In the genomic region with DNA sequence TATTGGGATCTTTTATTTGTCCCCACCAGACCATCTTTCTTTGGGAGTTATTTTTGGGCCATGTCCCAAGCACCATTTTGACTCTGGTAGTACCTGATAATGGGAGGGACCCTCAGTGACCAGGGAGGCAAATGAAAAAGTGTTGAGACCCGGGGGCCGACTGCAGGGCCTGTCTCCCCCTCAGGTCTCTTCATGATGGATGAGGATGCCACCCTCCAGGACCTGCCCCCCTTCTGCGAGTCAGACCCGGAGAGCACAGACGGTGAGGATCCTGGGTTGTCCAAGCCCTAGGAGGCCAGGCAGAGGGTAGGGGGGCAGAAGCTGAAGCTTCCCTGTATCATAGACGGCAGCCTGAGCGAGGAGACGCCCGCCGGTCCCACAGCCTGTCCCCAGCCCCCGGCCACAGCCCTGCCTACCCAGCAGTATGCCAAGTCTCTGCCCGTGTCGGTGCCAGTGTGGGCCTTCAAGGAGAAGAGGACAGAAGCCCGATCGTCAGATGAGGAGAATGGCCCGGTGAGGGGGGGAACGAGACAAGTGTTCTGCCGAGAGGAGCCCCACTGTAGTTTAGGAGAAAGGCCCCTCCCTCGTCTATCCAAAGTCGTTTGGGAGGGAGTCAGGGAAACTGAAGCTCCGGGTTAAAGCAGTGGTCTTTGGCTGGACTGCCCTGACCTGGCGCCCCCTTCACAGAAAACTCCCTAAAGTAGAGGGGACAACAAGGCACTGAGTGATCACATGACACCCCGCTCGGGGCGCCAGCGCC, we compare ENCODE assay signal across 8 mouse cellular contexts. TPM values are rescaled to one million over a fixed set of nuclear protein-coding genes. Genes with fewer than 3 reads are reported as not detected.
A peak's percentile ranks its signal among the peaks of the same experiment; 100 is the strongest.
DNase-seq lines count a peak whose midpoint lies in the region; ATAC-seq lines count a peak whose summit lies in the region.

No protein-coding gene starts in this region.

- H3K4me3 ChIP-seq in heart, embryonic 12.5 days: peak overlapping the region; percentile 52
- peak overlapping the region; percentile 50 for H3K4me3 ChIP-seq in forebrain, embryonic 16.5 days (replicated peaks; ENCODE audit: low read length)
- H3K4me3 ChIP-seq in liver, embryonic 16.5 days (ENCODE audit: low read depth, low read length): peak overlapping the region; percentile 85

- no peaks in the 10 kb centered on the region for H3K9me3 ChIP-seq in heart, embryonic 12.5 days (replicated peaks)
- H3K9me3 ChIP-seq in forebrain, embryonic 16.5 days (ENCODE audit: control insufficient read depth, low read length): no peaks in the 10 kb centered on the region
- no peaks in the 10 kb centered on the region for H3K9me3 ChIP-seq in liver, embryonic 16.5 days (replicated peaks; ENCODE audit: control insufficient read depth, low read length)

- DNase-seq in heart, postnatal 36 days: no peak
- DNase-seq in Muller cell, postnatal 12 days (ENCODE audit: inconsistent ontology term): peak; percentile 21
- no peak for DNase-seq in urinary bladder, postnatal 14 days (ENCODE audit: low spot score)
- DNase-seq in adipocyte (ENCODE audit: low spot score): no peak

- intact Hi-C loops in heart, postnatal 36 days (cut with DNase I): loop anchor here (2.0 kb wide), 1 partner anchor 15 kb away; a partner anchor contains a TSS

- H3K4me2 ChIP-seq in heart, embryonic 12.5 days: peak overlapping the region; percentile 82
- H3K4me2 ChIP-seq in forebrain, embryonic 16.5 days (ENCODE audit: low read length): peak overlapping the region; percentile 78
- H3K4me2 ChIP-seq in liver, embryonic 16.5 days (ENCODE audit: low read depth, low read length): peak overlapping the region; percentile 98

- H3K4me1 ChIP-seq in heart, embryonic 12.5 days (replicated peaks): peaks cover 70% of the 10 kb centered on the region
- H3K4me1 ChIP-seq in forebrain, embryonic 16.5 days (replicated peaks; ENCODE audit: control insufficient read depth, insufficient read depth, low read length): peaks cover 47% of the 10 kb centered on the region
- H3K4me1 ChIP-seq in liver, embryonic 16.5 days (ENCODE audit: control insufficient read depth, low read depth, low read length): peaks cover 67% of the 10 kb centered on the region

- 33% methylated on average over 26 of the region's 26 CpGs for WGBS in heart, embryonic 12.5 days
- 28% methylated on average over 26 of the region's 26 CpGs for WGBS in forebrain, embryonic 16.5 days
- 20% methylated on average over 26 of the region's 26 CpGs for WGBS in liver, embryonic 16.5 days (ENCODE audit: insufficient replicate concordance)

- peak overlapping the region; percentile 77 for H3K9ac ChIP-seq in heart, embryonic 12.5 days
- H3K9ac ChIP-seq in forebrain, embryonic 16.5 days (replicated peaks; ENCODE audit: low read depth, low read length): peak overlapping the region; percentile 69
- peak overlapping the region; percentile 95 for H3K9ac ChIP-seq in liver, embryonic 16.5 days (ENCODE audit: low read depth, low read length)

- H3K36me3 ChIP-seq in heart, embryonic 12.5 days: peaks cover 21% of the 10 kb centered on the region
- H3K36me3 ChIP-seq in forebrain, embryonic 16.5 days (ENCODE audit: control insufficient read depth, insufficient read depth): peaks cover 4% of the 10 kb centered on the region; the same call in 1 of the 2 replicates
- no peaks in the 10 kb centered on the region for H3K36me3 ChIP-seq in liver, embryonic 16.5 days (ENCODE audit: control insufficient read depth, insufficient read depth)

- peak overlapping the region; percentile 97 for H3K27ac ChIP-seq in heart, embryonic 12.5 days (ENCODE audit: poor library complexity, severe bottlenecking)
- H3K27ac ChIP-seq in forebrain, embryonic 16.5 days (ENCODE audit: low read length): peak overlapping the region; percentile 89
- peak overlapping the region; percentile 99 for H3K27ac ChIP-seq in liver, embryonic 16.5 days (ENCODE audit: low read length)

- ATAC-seq in heart, embryonic 12.5 days (ENCODE audit: insufficient number of reproducible peaks, low FRiP score): peak; percentile 13
- no peak for ATAC-seq in forebrain, embryonic 16.5 days
- ATAC-seq in liver, embryonic 16.5 days (ENCODE audit: low read depth): no peak; the same call in 1 of the 2 replicates
- ATAC-seq in monocyte, adult 5-6 weeks (replicated peaks; ENCODE audit: insufficient number of reproducible peaks, low FRiP score, low TSS enrichment, poor library complexity, severe bottlenecking): no peak

- no peaks in the 10 kb centered on the region for H3K27me3 ChIP-seq in heart, embryonic 12.5 days (replicated peaks)
- no peaks in the 10 kb centered on the region for H3K27me3 ChIP-seq in forebrain, embryonic 16.5 days (replicated peaks; ENCODE audit: control insufficient read depth, insufficient read depth, low read length)
- H3K27me3 ChIP-seq in liver, embryonic 16.5 days (ENCODE audit: control insufficient read depth, insufficient read depth, low read depth, low read length): no peaks in the 10 kb centered on the region

RNA-seq across cellular contexts. Expression of a gene that starts 3.2 kb away (rescaled TPM):
- 23.3 and 27.0 TPM in 2 replicates for polyA plus RNA-seq in heart, embryonic 12.5 days (2016; fragmentation: Nextera tagmentation; extraction: Ambion mirVana)
- 10 to 100 TPM; 18.6 to 21.1 TPM for total RNA-seq in heart, postnatal 36 days (2021)
- 29.4 and 32.6 TPM in 2 replicates for polyA plus RNA-seq in forebrain, embryonic 16.5 days (2015; fragmentation: Nextera tagmentation; extraction: Ambion mirVana)
- polyA plus RNA-seq in liver, embryonic 16.5 days (2015; fragmentation: Nextera tagmentation; extraction: Ambion mirVana): 23.4 and 24.3 TPM in 2 replicates
- 68.9 to 89.5 TPM (median 71.5 TPM) in 3 replicates for total RNA-seq in monocyte, adult 5-6 weeks (2017)

RNA-seq across cellular contexts. Expression of a gene that starts 4.9 kb away (rescaled TPM):
- polyA plus RNA-seq in heart, embryonic 12.5 days (2016; fragmentation: Nextera tagmentation; extraction: Ambion mirVana): 60.0 and 61.2 TPM in 2 replicates
- 10 to 100 TPM; 58.1 to 59.1 TPM for total RNA-seq in heart, postnatal 36 days (2021)
- polyA plus RNA-seq in forebrain, embryonic 16.5 days (2015; fragmentation: Nextera tagmentation; extraction: Ambion mirVana): 121 and 122 TPM in 2 replicates
- polyA plus RNA-seq in liver, embryonic 16.5 days (2015; fragmentation: Nextera tagmentation; extraction: Ambion mirVana): 32.7 and 33.7 TPM in 2 replicates
- total RNA-seq in monocyte, adult 5-6 weeks (2017): 33.8 to 69.8 TPM (median 57.7 TPM) in 3 replicates

RNA-seq across cellular contexts. Expression of a gene that starts 5.0 kb away (rescaled TPM):
- 105 and 108 TPM in 2 replicates for polyA plus RNA-seq in heart, embryonic 12.5 days (2016; fragmentation: Nextera tagmentation; extraction: Ambion mirVana)
- 10 to 100 TPM; 73.6 to 75.4 TPM for total RNA-seq in heart, postnatal 36 days (2021)
- polyA plus RNA-seq in forebrain, embryonic 16.5 days (2015; fragmentation: Nextera tagmentation; extraction: Ambion mirVana): 103 and 110 TPM in 2 replicates
- 25.6 and 29.1 TPM in 2 replicates for polyA plus RNA-seq in liver, embryonic 16.5 days (2015; fragmentation: Nextera tagmentation; extraction: Ambion mirVana)
- 11.6 to 33.0 TPM (median 13.0 TPM) in 3 replicates for total RNA-seq in monocyte, adult 5-6 weeks (2017)

RNA-seq across cellular contexts. Expression of a gene that starts 15.8 kb away (rescaled TPM):
- 308 and 321 TPM in 2 replicates for polyA plus RNA-seq in heart, embryonic 12.5 days (2016; fragmentation: Nextera tagmentation; extraction: Ambion mirVana)
- 100 to 1,000 TPM; 158 to 183 TPM for total RNA-seq in heart, postnatal 36 days (2021)
- polyA plus RNA-seq in forebrain, embryonic 16.5 days (2015; fragmentation: Nextera tagmentation; extraction: Ambion mirVana): 551 and 582 TPM in 2 replicates
- 34.8 and 43.4 TPM in 2 replicates for polyA plus RNA-seq in liver, embryonic 16.5 days (2015; fragmentation: Nextera tagmentation; extraction: Ambion mirVana)
- total RNA-seq in monocyte, adult 5-6 weeks (2017): 7.2 to 11.9 TPM (median 7.4 TPM) in 3 replicates

RNA-seq across cellular contexts. Expression of a gene that starts 37.3 kb away (rescaled TPM):
- 2.6 and 2.7 TPM in 2 replicates for polyA plus RNA-seq in heart, embryonic 12.5 days (2016; fragmentation: Nextera tagmentation; extraction: Ambion mirVana)
- total RNA-seq in heart, postnatal 36 days (2021): 10 to 100 TPM; 54.3 to 62.0 TPM
- 3.4 and 3.7 TPM in 2 replicates for polyA plus RNA-seq in forebrain, embryonic 16.5 days (2015; fragmentation: Nextera tagmentation; extraction: Ambion mirVana)
- polyA plus RNA-seq in liver, embryonic 16.5 days (2015; fragmentation: Nextera tagmentation; extraction: Ambion mirVana): 7.3 and 9.7 TPM in 2 replicates
- total RNA-seq in monocyte, adult 5-6 weeks (2017): 1.1 to 2.8 TPM (median 2.8 TPM) in 3 replicates
